Mouse (Mus musculus) liver, embryonic 14.5 days (tissue): ENCODE results near the gene Lsp1.

Source experiments
- CTCF ChIP-seq: IDR thresholded peaks from 2 replicates; pipeline ENCODE4 v1.5.1; 2016; ENCODE audit warnings: antibody characterized with exemption, low read depth, control low read depth
- EP300 ChIP-seq: IDR thresholded peaks from 2 replicates; pipeline ENCODE4 v1.6.1; 2016; ENCODE audit warnings: antibody characterized with exemption, low read depth

GRCm38 (mm10) chr7:142431106-142431505 is 29.5 kb upstream of the Lsp1 start:
- TF ChIP-seq CTCF (no peak), EP300 (no peak)
